Mouse (Mus musculus) stomach, postnatal 0 days (tissue): ENCODE data around the gene Rft1. TPM values are rescaled to one million over a fixed set of nuclear protein-coding genes. Genes with fewer than 3 reads are reported as not detected.
A peak's percentile ranks its signal among the peaks of the same experiment; 100 is the strongest.

Experiments used
- ATAC-seq: fragments of 200-750 bp; cut with Nextera tagmentation; 2 replicates; pipeline ENCODE4 v1.8.0; 2017; ENCODE audit not compliant: low FRiP score, low TSS enrichment
- DNase-seq: peaks from one replicate; pipeline ENCODE4 v3.0.0-alpha.2; 2016; ENCODE audit warnings: low spot score
- H3K27ac ChIP-seq: fragments of 300-500 bp; sonication (generic); replicated peaks from 2 replicates; pipeline ENCODE4 v1.5.1; 2014; ENCODE audit warnings: mild to moderate bottlenecking, control low read depth
- H3K27me3 ChIP-seq: fragments of 300-500 bp; sonication (generic); 2 replicates; pipeline ENCODE4 v1.6.1; 2014; ENCODE audit warnings: low read length; ENCODE audit not compliant: control insufficient read depth, insufficient read depth
- H3K36me3 ChIP-seq: fragments of 300-500 bp; sonication (generic); 2 replicates; pipeline ENCODE4 v1.6.1; 2014; ENCODE audit warnings: low read length, mixed read lengths; ENCODE audit not compliant: control insufficient read depth, insufficient read depth
- H3K4me1 ChIP-seq: fragments of 300-500 bp; sonication (generic); replicated peaks from 2 replicates; pipeline ENCODE4 v1.6.1; 2014; ENCODE audit warnings: antibody characterized with exemption; ENCODE audit not compliant: control insufficient read depth, insufficient read depth
- H3K4me2 ChIP-seq: fragments of 300-500 bp; sonication (generic); replicated peaks from 2 replicates; pipeline ENCODE4 v1.6.1; 2014; ENCODE audit warnings: low read depth, mild to moderate bottlenecking, control low read depth, moderate library complexity
- H3K4me3 ChIP-seq: fragments of 300-500 bp; sonication (generic); 2 replicates; pipeline ENCODE4 v1.5.1; 2014; ENCODE audit warnings: low read depth, low read length, control low read depth
- H3K9ac ChIP-seq: fragments of 300-500 bp; sonication (generic); 2 replicates; pipeline ENCODE4 v1.6.1; 2014; ENCODE audit warnings: mild to moderate bottlenecking, low read length, control low read depth, mixed read lengths
- H3K9me3 ChIP-seq: fragments of 300-500 bp; sonication (generic); 2 replicates; pipeline ENCODE4 v1.6.1; 2016; ENCODE audit warnings: low read length; ENCODE audit not compliant: control insufficient read depth
- CTCF ChIP-seq: IDR thresholded peaks from 2 replicates; pipeline ENCODE4 v1.5.1; 2016; ENCODE audit warnings: antibody characterized with exemption, low read depth, mild to moderate bottlenecking, moderate library complexity
- EP300 ChIP-seq: optimal IDR thresholded peaks from 2 replicates; pipeline ENCODE3; 2016; ENCODE audit warnings: antibody characterized with exemption
- WGBS: fragments of 180-500 bp; shearing (Covaris S2); extraction: QIAGEN DNeasy Blood & Tissue Kit; methylation state at CpG from one replicate; pipeline ENCODE4 v1.1.7; 2014; 5-methylcytosine and 5-hydroxymethylcytosine counted together
- polyA plus RNA-seq: library from polyadenylated mRNA; unstranded; fragments of >200 nt; fragmentation: Nextera tagmentation; extraction: Ambion mirVana; gene quantifications from 2 replicates; pipeline ENCODE4 v1.2.1, GENCODE M21; 2015

The Rft1 gene
- polyA plus RNA-seq, 1 experiment from 2014 or later, result 12.3 TPM

GRCm38 (mm10) chr14:30625856-30626726 is 28.1 kb upstream of the Rft1 start, which contains the start of gene Prkcd:
Gene Prkcd, minus strand, starts transcription at chr14:30626210.
- Histone ChIP-seq H3K4me3 (peak within 1 kb of the TSS; percentile 85), H3K9ac (peak within 1 kb of the TSS; percentile 89), H3K4me1 (peaks cover 2% of the 10 kb centered on the region; the same call in 1 of the 2 replicates), H3K36me3 (no peaks in the 10 kb centered on the region), H3K9me3 (no peaks in the 10 kb centered on the region), H3K27me3 (no peaks in the 10 kb centered on the region), H3K27ac (peak within 1 kb of the TSS; percentile 92), H3K4me2 (peak within 1 kb of the TSS; percentile 73)
- TF ChIP-seq CTCF, result no peak
- WGBS, result under 1% methylated on average over 53 of the region's 71 CpGs
- peak; percentile 73 for ATAC-seq
- peak; percentile 93 for DNase-seq

- ATAC-seq, result no peak
- 52% methylated on average over 12 of the region's 12 CpGs for WGBS
- Histone ChIP-seq H3K4me2 (peak overlapping the region; percentile 73), H3K9me3 (no peaks in the 10 kb centered on the region), H3K27ac (peak overlapping the region; percentile 92), H3K4me1 (peaks cover 7% of the 10 kb centered on the region; the same call in 1 of the 2 replicates), H3K36me3 (no peaks in the 10 kb centered on the region), H3K9ac (peak overlapping the region; percentile 89), H3K27me3 (no peaks in the 10 kb centered on the region), H3K4me3 (peak overlapping the region; percentile 85)
- DNase-seq, result no peak
- TF ChIP-seq EP300, result no peak
- no peak for TF ChIP-seq CTCF
These were observed 27.1 kb upstream of the Rft1 start for GRCm38 (mm10) chr14:30626756-30627742.

- DNase-seq (peak; percentile 85), ATAC-seq (peak; percentile 73)
- Histone ChIP-seq H3K4me1 (peaks cover 7% of the 10 kb centered on the region; the same call in 1 of the 2 replicates), H3K4me3 (no peak overlapping the region), H3K9ac (no peak overlapping the region), H3K27me3 (no peaks in the 10 kb centered on the region), H3K4me2 (no peak overlapping the region), H3K27ac (peak overlapping the region; percentile 85), H3K36me3 (no peaks in the 10 kb centered on the region), H3K9me3 (no peaks in the 10 kb centered on the region)
- WGBS, result 64% methylated on average over 5 of the region's 5 CpGs
- TF ChIP-seq CTCF (no peak), EP300 (no peak)
These were observed 25.9 kb upstream of the Rft1 start for GRCm38 (mm10) chr14:30628235-30628634.

GRCm38 (mm10) chr14:30629839-30630238 is 24.3 kb upstream of the Rft1 start:
- 43% methylated on average over 4 of the region's 4 CpGs for WGBS
- Histone ChIP-seq H3K36me3 (no peaks in the 10 kb centered on the region), H3K9ac (no peak overlapping the region), H3K27me3 (no peaks in the 10 kb centered on the region), H3K4me2 (no peak overlapping the region), H3K27ac (no peak overlapping the region), H3K9me3 (no peaks in the 10 kb centered on the region), H3K4me1 (peaks cover 7% of the 10 kb centered on the region; the same call in 1 of the 2 replicates), H3K4me3 (no peak overlapping the region)
- DNase-seq (no peak), ATAC-seq (no peak)
- TF ChIP-seq EP300 (no peak), CTCF (0 out of 2 replicates have a peak, but pooled peaks have one; percentile 11)

- no peak for TF ChIP-seq EP300
- no peak for TF ChIP-seq CTCF
- WGBS, result 50% methylated on average over 5 of the region's 5 CpGs
- Histone ChIP-seq H3K4me2 (no peak overlapping the region), H3K9ac (0 out of 2 replicates have a peak overlapping the region, but pooled peaks have one; percentile 8), H3K36me3 (no peaks in the 10 kb centered on the region), H3K27me3 (no peaks in the 10 kb centered on the region), H3K4me1 (peaks cover 7% of the 10 kb centered on the region; the same call in 1 of the 2 replicates), H3K4me3 (no peak overlapping the region), H3K9me3 (no peaks in the 10 kb centered on the region), H3K27ac (peak overlapping the region; percentile 74)
- peak; percentile 25 for ATAC-seq
- DNase-seq, result peak; percentile 74
These were observed 23.2 kb upstream of the Rft1 start for GRCm38 (mm10) chr14:30630811-30631576.
